Mouse (Mus musculus) embryonic fibroblast, embryonic 13.5 days (primary cell): Measurements from ENCODE around the gene Moap1.

Source experiments
- CTCF ChIP-seq: IDR thresholded peaks from 2 replicates; pipeline ENCODE4 v1.5.1; 2011; ENCODE audit warnings: mild to moderate bottlenecking, control low read depth, low read length, moderate library complexity, borderline replicate concordance; ENCODE audit not compliant: insufficient read depth
- POLR2A ChIP-seq: IDR thresholded peaks from 2 replicates; pipeline ENCODE4 v1.6.1; 2011; ENCODE audit warnings: low read depth, mild to moderate bottlenecking, control low read depth, low read length, moderate library complexity

- TF ChIP-seq CTCF (no peak), POLR2A (no peak)
These were observed 20.5 kb downstream of the Moap1 start for GRCm38 (mm10) chr12:102722966-102723365.
